Mouse (Mus musculus): ENCODE results near the gene Kctd19.
A peak's percentile ranks its signal among the peaks of the same experiment; 100 is the strongest.

Kctd19 gene

DNA sequence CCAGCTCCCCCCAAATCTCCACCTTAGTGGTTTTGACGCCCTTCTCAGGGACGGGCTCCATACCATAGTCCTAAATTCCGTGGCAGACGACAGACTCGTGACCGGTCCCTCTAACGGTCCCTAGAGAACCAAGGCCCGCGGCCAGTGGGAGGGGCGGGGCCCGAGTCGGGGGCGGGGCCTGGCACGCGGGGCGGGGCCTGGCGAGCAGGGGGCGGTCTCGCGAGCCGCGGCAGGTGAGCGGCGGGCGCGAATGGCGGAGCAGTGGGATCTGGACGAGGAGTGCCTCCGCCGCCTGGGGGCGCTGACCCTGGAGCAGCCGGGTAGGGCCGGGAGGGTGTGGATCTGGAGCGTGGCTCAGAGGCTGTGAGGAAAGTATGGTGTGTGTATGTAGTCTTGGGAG is at the start of gene Kctd19, which contains the start of gene Lrrc36:
TSS of gene Kctd19 (minus strand) at position 112 of the 400 bp plus-strand sequence.
TSS of gene Lrrc36 (plus strand) at position 181 of the 400 bp plus-strand sequence.
- peak; percentile 11 for DNase-seq (ENCODE audit: low read depth, low spot score)

- DNase-seq (ENCODE audit: low read depth, low spot score), result no peak
Measured at GRCm38 (mm10) chr8:105461085-105461803, 47.9 kb upstream of the Kctd19 start.

- DNase-seq (ENCODE audit: low read depth, low spot score), result no peak
Measured at GRCm38 (mm10) chr8:105455218-105455617, 41.9 kb upstream of the Kctd19 start.

DNA sequence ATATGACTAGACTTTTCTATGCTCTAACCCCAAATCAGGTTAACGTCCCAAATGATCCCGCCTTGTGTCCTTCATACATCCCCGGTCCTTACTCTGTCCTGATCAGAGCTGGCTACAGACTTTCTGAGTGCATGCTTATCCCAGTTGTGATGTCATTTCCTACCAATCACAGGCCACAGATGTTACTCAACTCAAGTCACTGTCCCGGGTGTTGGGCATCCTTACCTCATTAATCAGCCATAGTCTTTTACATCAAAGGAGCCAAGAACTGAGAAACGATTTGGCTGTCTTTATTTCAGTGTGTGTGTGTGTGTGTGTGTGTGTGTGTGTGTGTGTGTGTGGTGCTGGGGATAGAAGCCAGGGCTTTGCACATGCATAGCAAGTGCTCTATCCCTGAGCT is 40.8 kb upstream of the Kctd19 start:
- no peak for DNase-seq (ENCODE audit: low read depth, low spot score)

DNA sequence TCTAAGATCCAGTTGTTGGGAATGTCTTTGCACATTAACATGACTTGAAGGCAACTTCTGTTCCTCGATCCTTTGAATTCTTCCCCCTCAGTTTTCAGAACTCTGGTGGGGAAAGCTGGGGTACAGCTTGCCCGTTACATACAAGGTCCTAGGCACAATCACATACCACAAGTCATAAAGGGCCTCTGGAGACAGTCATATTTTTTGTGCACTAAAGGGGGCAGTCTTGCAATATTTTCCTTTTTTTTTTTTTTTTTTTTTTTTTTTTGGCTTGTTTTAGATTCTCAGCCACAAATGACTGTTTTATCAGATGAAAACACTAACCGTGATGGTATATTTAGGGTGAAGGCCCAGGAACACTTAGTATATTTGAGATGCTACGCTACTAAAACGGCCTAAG is 40.0 kb upstream of the Kctd19 start:
- no peak for DNase-seq (ENCODE audit: low read depth, low spot score)

- no peak for DNase-seq (ENCODE audit: low read depth, low spot score)
Measured at GRCm38 (mm10) chr8:105451903-105452603, 38.8 kb upstream of the Kctd19 start.

GRCm38 (mm10) chr8:105450977-105451376 is 37.7 kb upstream of the Kctd19 start:
- no peak for DNase-seq (ENCODE audit: low read depth, low spot score)

- no peak for DNase-seq (ENCODE audit: low read depth, low spot score)
Measured at GRCm38 (mm10) chr8:105448596-105448995, 35.3 kb upstream of the Kctd19 start.

- no peak for DNase-seq (ENCODE audit: low read depth, low spot score)
Measured at GRCm38 (mm10) chr8:105448188-105448587, 34.9 kb upstream of the Kctd19 start.

DNA sequence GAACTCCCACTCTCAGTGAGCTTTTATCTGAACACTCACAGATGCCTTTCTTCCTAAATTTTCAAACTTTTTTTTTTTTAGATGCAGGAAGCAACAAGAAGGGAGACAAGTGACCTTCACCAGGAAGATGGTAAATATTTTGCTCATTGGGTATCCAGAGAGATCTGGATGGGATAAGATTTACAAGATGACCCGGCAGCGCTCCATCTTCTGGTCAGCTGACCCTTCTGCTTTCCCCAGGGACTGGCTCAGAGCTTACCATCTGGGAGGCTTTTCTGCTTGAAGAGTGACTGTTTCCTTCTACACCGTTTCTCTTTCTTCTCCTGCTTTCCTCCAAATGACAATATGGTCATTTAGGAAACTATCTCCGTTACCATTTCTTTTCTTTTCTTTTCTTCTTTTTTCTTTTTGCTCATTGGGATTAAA is 32.8 kb upstream of the Kctd19 start:
- DNase-seq (ENCODE audit: low read depth, low spot score), result peak; percentile 48

GRCm38 (mm10) chr8:105445296-105446126 is 32.2 kb upstream of the Kctd19 start:
- peak; percentile 34 for DNase-seq (ENCODE audit: low read depth, low spot score)

- no peak for DNase-seq (ENCODE audit: low read depth, low spot score)
Measured at GRCm38 (mm10) chr8:105442661-105443060, 29.4 kb upstream of the Kctd19 start.

DNA sequence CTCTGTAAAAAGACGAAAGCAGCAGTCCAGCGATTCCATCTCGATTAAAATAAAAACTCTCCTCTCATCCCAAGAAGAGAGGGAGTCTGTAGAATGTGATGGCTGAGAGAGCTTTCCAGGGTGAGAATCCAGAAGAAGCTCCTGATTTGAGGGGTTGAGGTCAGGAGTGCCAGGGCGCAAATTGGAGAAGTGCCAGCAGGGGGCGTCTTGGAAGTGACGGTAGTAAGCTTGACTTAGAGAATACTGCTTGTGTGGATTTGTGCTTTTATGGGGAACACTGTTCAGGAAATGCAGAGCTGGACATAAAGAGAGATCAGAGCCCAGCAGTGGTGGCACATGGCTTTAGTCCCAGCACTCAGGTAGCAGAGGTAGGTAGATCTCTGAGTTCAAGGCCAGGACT is 28.1 kb upstream of the Kctd19 start:
- peak; percentile 53 for DNase-seq (ENCODE audit: low read depth, low spot score)

DNA sequence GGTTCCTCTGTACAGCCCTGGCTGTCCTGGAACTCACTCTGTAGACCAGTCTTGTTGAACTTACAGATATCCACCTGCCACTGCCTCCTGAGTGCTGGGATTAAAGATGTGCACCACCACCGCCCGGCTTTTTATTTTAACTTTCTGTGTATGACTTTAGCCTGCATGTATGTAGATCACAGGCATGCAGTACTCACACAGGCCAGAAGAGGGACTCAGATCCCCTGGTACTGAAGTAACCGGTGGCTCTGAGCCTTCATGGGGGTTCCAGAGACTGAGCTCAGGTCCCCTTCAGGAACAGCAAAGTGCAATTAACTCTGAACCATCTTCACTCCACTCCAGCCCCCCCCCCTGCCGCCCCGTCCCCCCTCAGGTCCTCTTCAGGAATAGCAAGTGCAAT is 25.6 kb upstream of the Kctd19 start:
- no peak for DNase-seq (ENCODE audit: low read depth, low spot score)

DNA sequence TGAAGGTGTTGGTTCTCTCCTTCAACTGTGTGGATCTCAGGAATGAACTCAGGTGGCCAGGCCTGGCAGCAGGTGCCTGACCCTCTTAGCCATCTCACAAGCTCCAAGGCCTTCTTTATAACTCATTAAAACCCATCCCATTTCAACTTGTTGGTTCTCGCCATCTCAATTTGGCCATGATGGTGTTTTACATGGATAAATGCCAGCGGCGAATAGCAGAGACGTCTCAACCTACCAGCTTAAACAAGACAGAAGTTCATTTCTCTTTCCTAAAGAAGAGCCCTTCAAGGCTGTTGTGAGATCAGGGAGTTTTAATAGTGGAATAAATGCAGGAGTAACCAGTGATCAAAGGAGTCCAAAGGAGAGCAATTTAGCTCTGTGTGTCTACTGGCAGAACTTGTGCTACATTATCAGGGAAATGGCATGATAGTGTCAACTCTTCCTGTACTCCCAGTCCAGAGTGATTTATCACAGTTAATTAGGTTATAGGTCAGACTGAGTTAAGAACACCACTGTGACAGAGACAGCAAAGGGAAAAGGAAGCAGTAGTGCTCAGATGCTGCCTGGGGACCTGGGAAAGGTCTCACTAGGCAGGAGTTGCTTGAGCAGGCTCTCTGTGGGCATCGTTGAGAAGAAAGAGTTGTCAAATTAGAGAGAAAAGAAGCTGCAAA is 23.9 kb upstream of the Kctd19 start:
- no peak for DNase-seq (ENCODE audit: low read depth, low spot score)

- DNase-seq (ENCODE audit: low read depth, low spot score), result no peak
Measured at GRCm38 (mm10) chr8:105436218-105436617, 22.9 kb upstream of the Kctd19 start.

- no peak for DNase-seq (ENCODE audit: low read depth, low spot score)
Measured at GRCm38 (mm10) chr8:105434136-105434535, 20.8 kb upstream of the Kctd19 start.

GRCm38 (mm10) chr8:105433511-105433910 is 20.2 kb upstream of the Kctd19 start:
- DNase-seq (ENCODE audit: low read depth, low spot score), result no peak

DNA sequence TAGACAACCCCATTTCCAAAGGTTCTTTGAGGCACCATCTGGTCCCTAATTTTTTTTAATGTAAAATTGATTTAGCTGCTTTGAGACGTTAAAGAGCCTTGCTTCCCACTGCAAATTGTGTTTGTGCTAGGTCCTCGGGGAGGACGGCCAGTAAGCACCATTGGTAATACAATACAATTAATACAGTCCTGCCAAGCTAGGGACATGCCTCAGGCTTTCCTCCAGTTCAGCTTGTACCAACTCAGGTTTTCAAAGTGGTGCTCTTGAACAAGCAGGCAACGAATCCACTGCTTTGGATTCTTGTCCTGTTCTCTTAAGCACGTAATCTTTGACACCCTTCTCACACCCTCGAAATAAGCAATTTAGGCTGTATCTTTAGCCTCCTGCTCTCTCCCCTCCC is 19.7 kb upstream of the Kctd19 start:
- no peak for DNase-seq (ENCODE audit: low read depth, low spot score)

DNA sequence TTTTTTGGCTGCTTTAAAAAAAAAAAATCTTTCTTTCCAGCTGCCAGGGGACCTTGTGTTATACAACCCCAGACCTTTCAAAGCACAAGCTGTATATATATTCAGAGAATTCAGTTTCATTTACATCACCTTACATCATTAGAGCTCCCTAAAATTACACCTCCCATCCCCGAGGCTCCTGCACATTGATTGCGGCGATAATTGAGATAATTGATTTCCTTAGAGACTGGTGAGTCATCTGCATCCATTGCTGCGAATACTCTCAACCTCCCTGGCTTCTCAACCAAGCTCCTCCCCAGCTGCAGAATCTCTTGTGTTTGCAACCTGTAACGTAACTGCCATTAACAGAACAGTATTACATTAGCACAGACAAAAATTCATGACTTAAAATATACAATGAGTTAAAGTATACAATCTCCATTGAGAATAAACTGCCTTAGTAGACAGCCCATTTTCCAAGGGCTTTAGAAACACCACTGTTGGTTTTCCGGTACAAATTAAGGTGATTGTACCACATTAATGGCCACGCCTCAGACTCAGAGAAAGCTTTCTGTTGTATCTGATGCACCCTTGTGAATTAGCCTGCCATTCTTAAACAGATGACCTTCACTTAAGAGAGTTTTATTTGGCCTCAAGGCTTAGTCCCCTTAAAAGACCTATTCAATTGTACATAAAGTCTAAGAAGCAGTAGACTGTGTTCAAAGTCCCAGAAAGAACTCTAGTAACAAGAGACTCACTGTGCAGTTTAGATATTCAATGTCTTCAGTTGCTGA is 18.6 kb upstream of the Kctd19 start:
- DNase-seq (ENCODE audit: low read depth, low spot score), result no peak

DNA sequence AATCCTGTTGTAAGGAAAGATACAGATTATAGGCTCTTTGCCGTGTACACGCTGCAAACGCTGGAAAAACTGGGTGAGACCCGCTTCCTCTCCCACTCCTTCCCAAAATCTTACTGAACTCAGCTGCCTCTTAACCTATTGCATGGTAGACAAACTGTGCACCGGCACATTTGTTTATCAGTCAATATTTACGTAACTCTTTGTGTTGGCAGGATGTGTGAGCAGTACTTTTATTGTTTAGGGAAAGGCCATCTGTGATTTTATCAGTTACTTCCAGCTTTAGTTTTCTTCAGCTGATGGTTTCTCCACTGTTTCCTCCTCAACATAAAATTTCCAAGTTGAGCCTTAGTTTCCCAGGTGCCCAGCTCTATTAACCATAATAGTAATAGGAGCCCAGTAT is 13.6 kb upstream of the Kctd19 start:
- no peak for DNase-seq (ENCODE audit: low read depth, low spot score)

Data from embryo, embryonic 11.5 days (tissue).